Mouse (Mus musculus) brain, embryonic 14.5 days (tissue): ENCODE data around the gene Rad51ap1.

Source experiments
- CTCF ChIP-seq: fragments of 200-500 bp; IDR thresholded peaks from 2 replicates; pipeline ENCODE4 v1.5.1; 2012; ENCODE audit warnings: inconsistent platforms, mild to moderate bottlenecking, moderate library complexity, borderline replicate concordance; ENCODE audit not compliant: insufficient read depth, insufficient read length; ENCODE audit errors: extremely low read depth
- POLR2A ChIP-seq: fragments of 200-500 bp; IDR thresholded peaks from 2 replicates; pipeline ENCODE4 v1.6.1; 2012; ENCODE audit warnings: mild to moderate bottlenecking, inconsistent platforms, borderline replicate concordance; ENCODE audit not compliant: poor library complexity, insufficient read depth, insufficient read length, severe bottlenecking; ENCODE audit errors: extremely low read depth

- TF ChIP-seq CTCF: peak; percentile 93
- no peak for TF ChIP-seq POLR2A
Observed at GRCm38 (mm10) chr6:126955734-126956133, 16.3 kb upstream of the Rad51ap1 start.
